Mouse (Mus musculus) stomach, postnatal 0 days (tissue): ENCODE results near the gene Ifitm6.

Source experiments
- CTCF ChIP-seq: IDR thresholded peaks from 2 replicates; pipeline ENCODE4 v1.5.1; 2016; ENCODE audit warnings: antibody characterized with exemption, low read depth, mild to moderate bottlenecking, moderate library complexity
- EP300 ChIP-seq: optimal IDR thresholded peaks from 2 replicates; pipeline ENCODE3; 2016; ENCODE audit warnings: antibody characterized with exemption

- no peak for TF ChIP-seq CTCF
- TF ChIP-seq EP300: no peak
Measured at GRCm38 (mm10) chr7:141006914-141007313, 10.8 kb downstream of the Ifitm6 start.
